Mouse (Mus musculus) lung, postnatal 25 days (tissue): Measurements from ENCODE around the gene Ccnt1.
A peak's percentile ranks its signal among the peaks of the same experiment; 100 is the strongest.
"Not testable (repeated sequence)": the region's sequence is repeated elsewhere in the genome, so short reads cannot be mapped to it uniquely, and the experiment has no call there.

Experiments
- DNase-seq: peaks from one replicate; pipeline ENCODE4 v3.0.0; 2022; ENCODE audit warnings: low spot score

Ccnt1 gene

DNA sequence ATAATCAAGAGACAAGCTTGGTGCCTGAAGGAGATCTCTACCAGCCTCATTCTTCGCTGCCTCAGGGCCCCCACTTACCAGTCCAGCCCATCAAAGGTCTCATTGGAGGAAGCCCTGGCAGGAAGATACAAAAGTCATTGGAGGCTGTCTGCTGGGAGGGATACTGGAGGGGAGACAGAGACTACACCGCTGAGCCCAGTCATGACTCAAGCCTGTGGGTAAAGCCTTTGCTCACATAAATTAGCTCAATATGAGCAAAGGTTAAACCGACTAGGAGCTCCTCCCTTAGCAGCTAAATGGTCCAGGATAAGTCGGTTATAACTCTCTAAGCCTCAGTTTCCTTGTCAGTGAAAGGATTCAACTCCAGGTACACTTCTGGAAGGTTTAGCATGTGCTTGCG lies 24.3 kb upstream of the Ccnt1 start:
- no peak for DNase-seq

GRCm38 (mm10) chr15:98594193-98594592 lies 23.5 kb upstream of the Ccnt1 start:
- no peak for DNase-seq

GRCm38 (mm10) chr15:98591396-98591795 lies 20.7 kb upstream of the Ccnt1 start:
- no peak for DNase-seq

- no peak for DNase-seq
Observed at GRCm38 (mm10) chr15:98589640-98590336, 19.1 kb upstream of the Ccnt1 start.

GRCm38 (mm10) chr15:98587751-98588150 lies 17.0 kb upstream of the Ccnt1 start:
- no peak for DNase-seq

DNA sequence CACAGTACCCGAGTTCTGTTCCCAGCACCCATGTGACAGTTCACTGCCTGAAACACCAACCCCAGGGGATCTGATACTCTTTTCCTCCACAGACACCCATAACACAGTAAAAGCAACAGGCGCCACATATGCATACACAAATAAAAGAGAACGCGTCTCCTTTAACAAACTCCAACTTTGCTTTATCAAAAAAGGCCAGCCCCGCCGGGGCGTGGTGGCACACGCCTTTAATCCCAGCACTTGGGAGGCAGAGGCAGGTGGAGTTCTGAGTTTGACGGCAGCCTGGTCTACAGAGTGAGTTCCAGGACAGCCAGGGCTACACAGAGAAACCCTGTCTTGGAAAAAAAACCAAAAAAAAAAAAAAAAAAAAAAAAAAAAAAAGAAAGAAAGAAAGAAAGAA lies 15.4 kb upstream of the Ccnt1 start:
- DNase-seq: not testable (repeated sequence)

- DNase-seq: no peak
Observed at GRCm38 (mm10) chr15:98585421-98585820, 14.7 kb upstream of the Ccnt1 start.

DNA sequence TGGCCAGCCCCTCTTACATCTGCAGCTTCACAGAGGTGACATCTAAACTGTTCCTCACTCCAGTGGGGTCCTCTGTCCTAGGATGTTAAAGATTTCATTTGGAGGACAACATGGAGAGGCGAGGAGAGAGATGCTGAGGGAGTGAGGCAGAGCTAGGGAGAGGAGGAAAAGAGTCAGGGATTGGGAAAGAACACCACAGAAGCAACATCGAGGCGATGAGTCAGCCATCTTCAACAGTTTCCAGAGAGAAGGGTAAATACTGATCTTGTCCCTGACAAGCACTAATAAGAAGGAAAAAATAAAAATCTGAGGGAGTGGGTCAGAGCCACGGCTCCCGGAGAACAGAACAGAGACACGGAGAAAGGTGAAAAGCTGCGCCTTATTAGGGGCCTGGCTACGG lies 12.3 kb upstream of the Ccnt1 start:
- DNase-seq: no peak

- DNase-seq: no peak
Observed at GRCm38 (mm10) chr15:98582410-98582809, 11.7 kb upstream of the Ccnt1 start.

DNA sequence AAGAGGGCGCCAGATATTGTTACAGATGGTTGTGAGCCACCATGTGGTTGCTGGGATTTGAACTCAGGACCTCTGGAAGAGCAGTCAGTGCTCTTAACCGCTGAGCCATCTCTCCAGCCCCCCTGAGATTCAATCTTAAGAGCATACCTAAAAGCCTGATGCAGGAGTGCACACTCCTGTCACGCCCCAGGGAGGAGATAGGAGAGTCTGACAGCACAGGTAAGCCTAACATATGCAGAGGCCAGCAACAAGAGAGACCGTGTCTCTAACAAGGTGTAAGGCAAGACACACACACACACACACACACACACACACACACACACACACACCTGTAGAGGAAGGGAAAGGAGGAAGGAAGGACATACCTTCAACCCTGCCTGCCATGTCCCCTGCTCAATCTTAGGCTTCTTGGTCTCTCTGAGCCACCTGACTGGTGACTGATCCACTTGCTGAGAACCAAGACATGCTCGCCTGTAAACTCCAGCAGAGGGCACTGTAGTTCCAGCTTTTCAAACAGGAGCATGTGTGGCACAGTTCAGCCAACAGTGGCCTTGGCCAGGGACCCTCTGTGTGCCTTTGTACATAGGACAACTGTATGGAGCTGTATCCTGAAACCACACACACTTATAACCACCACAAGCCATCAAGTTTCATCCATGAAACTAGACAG lies 9.2 kb upstream of the Ccnt1 start:
- peak; percentile 84 for DNase-seq

DNA sequence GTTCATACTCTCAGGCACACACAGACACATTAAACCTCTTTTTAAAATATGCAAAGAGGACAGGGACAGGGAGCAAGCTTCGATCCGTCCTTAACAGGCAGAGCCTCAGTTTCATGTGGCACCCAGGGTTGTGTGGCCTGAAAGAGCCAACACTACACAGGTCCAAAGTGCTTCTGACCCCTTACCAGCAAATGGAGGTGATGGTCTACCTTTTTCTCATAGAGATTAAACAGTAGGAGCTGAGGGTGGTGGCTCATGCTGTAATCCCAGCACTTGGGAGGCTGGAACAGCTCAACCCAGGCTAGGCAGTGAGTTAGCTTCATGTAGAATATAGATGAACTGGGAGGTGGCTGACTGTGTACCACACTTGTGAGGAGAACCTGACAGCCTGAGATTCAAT lies 8.6 kb upstream of the Ccnt1 start:
- no peak for DNase-seq

DNA sequence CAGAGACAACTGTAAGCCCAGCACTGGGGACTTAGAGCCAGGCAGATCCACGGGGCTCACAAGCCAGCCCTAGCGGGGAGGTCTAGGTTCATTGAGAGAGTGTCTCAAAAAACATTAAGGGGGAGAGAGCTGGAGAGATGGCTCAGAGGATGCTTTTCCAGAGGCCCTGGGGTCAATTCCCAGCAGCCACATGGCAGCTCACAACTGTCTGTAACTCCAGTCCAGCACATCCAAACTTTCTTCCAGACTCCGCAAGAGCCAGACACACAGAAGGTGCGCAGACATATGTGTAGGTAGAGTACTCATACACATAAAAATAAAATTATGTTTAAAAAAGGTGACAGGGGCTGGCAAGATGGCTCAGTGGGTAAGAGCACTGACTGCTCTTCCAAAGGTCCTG lies 2.6 kb upstream of the Ccnt1 start:
- DNase-seq: no peak

GRCm38 (mm10) chr15:98569795-98570365 lies 843 bp downstream of the Ccnt1 start:
- DNase-seq: no peak

DNA sequence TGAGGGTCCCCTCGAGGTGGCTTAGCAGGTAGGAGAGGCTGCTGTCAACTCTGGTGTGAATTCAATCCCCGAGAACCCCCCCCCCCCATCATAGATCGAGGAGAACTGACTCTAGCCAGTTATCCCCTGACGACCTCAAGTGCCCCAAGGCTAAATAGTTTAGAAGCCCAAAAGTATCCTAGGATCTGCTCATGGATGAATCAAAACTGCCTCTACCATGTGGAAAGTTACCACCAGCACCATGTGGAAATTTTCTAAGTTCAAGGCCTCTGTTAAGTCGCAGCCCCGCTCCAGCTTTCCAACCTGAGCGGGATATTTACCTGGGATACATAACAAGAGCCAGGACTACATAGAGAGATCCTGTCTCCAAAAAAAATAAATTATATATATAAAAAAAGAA lies 1.5 kb downstream of the Ccnt1 start:
- no peak for DNase-seq

DNA sequence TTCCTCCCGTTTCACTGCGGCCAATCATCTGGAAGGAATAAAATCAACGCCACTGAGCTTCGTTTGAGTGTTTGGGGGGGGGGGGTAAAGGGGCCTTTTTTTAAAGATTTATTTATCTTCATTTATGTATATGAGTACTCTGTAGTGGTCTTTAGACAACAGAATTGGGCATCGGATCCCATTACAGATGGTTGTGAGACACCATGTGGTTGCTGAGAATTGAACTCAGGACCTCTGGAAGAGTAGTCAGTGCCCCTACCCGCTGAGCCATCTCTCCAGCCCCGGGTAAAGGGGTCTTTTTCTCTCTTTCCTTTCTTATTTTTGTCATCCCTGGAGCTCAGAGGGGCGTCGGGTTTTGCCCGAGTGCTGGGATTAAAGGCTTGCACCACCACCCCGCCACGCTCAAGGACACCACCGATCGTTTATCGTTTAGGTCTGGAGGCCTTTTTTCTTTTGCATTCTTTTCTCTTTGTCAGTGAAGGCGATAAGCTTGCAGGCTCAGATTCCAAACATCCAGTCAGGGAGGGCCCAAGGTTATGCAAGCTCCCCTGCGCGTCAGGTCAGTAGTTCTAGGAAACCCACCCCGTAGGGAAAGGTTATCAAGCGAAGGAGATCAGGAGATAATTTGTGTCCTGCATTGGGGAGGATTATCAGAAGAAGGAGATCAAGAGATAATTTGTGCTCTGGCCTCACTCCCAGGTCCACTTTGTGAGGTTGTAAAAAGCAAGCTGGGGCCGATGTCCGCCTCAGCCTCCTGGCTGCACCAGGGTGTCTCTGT lies 2.3 kb downstream of the Ccnt1 start:
- DNase-seq: no peak

DNA sequence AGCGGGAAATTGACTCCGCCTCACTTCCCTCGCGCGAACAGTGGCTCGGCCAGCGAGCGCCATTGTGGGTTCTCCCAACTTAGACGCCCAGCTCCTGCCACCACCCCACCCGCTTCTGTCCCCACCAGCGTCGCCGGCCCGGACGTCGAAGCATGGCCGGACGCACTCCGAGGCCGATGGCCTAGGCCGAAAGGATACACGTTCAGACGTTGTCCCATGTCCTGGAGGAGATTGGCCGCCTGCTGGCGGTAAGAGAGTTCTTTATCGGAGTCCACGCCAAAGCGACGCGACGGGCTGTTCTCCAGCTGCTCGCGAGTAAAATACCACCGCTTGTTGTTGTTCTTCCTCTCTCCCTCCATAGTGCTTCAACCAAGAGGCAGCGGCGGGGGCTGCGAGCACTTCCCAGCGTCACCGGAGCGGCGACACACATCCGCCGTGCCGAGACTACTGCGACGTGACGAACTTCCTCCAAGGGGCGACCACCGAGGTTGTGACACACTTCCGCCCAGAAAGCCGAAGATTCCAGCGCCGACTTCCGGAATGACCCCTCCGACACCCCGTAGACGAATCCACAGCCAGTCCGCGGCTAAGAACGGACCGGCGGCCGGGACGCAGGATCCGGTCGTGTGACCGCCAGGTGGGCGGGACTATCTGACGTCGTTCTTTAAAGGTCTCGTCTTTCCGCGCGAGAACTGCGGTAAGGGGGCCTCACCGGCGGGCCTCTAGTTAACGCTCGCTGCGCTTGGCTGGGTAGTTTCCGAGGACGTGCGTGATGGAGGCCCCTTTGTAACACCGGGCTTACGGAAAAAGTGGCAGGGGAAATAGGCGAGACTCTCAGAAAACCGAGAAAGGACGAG lies 3.2 kb downstream of the Ccnt1 start:
- peak; percentile 100 for DNase-seq

DNA sequence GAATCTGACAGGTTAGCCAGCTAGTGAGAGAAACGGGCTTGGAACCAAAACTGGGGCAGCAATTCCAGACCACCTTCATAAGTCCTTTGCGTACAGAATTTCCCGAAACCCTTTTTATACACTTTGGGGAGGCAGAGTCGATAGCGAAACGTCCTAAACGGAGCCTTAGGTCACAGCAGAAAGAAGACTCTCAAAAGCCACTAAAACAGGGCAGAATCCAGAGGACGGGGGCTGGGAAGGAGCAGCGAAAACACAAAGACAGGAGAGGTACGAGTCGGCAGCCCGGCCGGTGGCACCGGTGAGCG lies 3.8 kb downstream of the Ccnt1 start:
- DNase-seq: no peak

GRCm38 (mm10) chr15:98557186-98557585 lies 13.5 kb downstream of the Ccnt1 start:
- DNase-seq: no peak

GRCm38 (mm10) chr15:98555881-98556280 lies 14.8 kb downstream of the Ccnt1 start:
- DNase-seq: no peak

- DNase-seq: no peak
Observed at GRCm38 (mm10) chr15:98552758-98553157, 18.0 kb downstream of the Ccnt1 start.

DNA sequence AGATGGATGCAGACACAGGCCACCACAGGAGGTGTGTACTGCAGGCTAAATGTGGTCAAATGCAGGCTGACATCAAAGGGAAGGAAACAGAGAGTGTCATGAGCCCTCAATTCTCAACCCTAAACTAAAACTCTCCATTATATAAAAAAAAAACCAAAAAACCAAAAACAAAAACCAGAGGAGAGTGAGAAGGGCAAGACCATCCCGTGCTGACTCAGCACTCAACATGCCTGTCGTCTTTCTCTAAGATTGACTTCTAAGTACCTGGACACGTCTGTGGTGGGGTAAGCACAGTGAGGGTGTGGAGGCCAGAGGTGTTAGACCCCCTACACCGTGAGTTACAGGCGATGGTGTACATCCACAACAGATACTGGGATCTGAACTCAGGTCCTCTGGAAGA lies 23.9 kb downstream of the Ccnt1 start:
- DNase-seq: no peak

DNA sequence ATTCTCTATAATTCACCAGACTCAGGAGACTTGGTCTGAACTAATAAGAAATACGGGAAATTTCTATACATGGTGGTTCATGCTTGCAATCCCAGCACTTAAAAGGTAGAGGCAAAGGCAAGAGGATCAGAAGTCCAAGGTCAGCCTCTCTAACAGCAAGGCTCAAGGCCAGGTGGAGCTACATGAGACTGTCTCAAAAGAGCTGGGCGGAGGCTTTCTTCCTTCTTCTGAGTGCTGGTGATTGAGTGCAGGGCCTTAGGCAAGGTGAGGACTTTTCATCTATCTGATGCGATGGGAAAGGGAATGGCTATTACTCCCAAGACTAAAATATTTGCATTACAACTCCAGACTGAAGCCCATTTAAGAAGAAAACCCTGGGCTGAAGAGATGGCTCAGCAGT lies 25.6 kb downstream of the Ccnt1 start:
- DNase-seq: no peak
